Mouse (Mus musculus): ENCODE data around the gene Fam241b. TPM values are rescaled to one million over a fixed set of nuclear protein-coding genes. Genes with fewer than 3 reads are reported as not detected.

The Fam241b gene
- polyA plus RNA-seq, 1 experiment from 2014 or later, result 43.1 TPM

- Histone ChIP-seq H3K27me3 (replicated peaks; ENCODE audit: control insufficient read depth, insufficient read depth, low read length) (no peaks in the 10 kb centered on the region), H3K4me1 (ENCODE audit: control insufficient read depth, insufficient read depth, low read length) (0 out of 2 replicates have a peak, but pooled peaks cover 6% of the 10 kb centered on the region), H3K36me3 (ENCODE audit: control insufficient read depth, insufficient read depth, low read length) (no peaks in the 10 kb centered on the region), H3K27ac (ENCODE audit: low read length) (no peak overlapping the region), H3K9ac (ENCODE audit: low read depth, low read length) (no peak overlapping the region), H3K9me3 (ENCODE audit: control insufficient read depth, low read length) (no peaks in the 10 kb centered on the region), H3K4me2 (ENCODE audit: low read depth, low read length) (no peak overlapping the region), H3K4me3 (ENCODE audit: low read length) (no peak overlapping the region)
- peak; percentile 53; the same call in 1 of the 2 replicates for ATAC-seq
- 47% methylated on average over 15 of the region's 15 CpGs for WGBS
These were observed 31.0 kb upstream of the Fam241b start for GRCm38 (mm10) chr10:62174533-62175313.

GRCm38 (mm10) chr10:62173941-62174448 is 30.3 kb upstream of the Fam241b start:
- H3K9me3 ChIP-seq (ENCODE audit: control insufficient read depth, low read length), result no peaks in the 10 kb centered on the region
- H3K4me2 ChIP-seq (ENCODE audit: low read depth, low read length), result no peak overlapping the region
- no peaks in the 10 kb centered on the region for H3K27me3 ChIP-seq (replicated peaks; ENCODE audit: control insufficient read depth, insufficient read depth, low read length)
- H3K4me3 ChIP-seq (ENCODE audit: low read length), result no peak overlapping the region
- WGBS, result 39% methylated on average over 9 of the region's 9 CpGs
- no peak overlapping the region for H3K27ac ChIP-seq (ENCODE audit: low read length)
- no peak for ATAC-seq
- no peaks in the 10 kb centered on the region for H3K36me3 ChIP-seq (ENCODE audit: control insufficient read depth, insufficient read depth, low read length)
- H3K9ac ChIP-seq (ENCODE audit: low read depth, low read length), result no peak overlapping the region
- H3K4me1 ChIP-seq (ENCODE audit: control insufficient read depth, insufficient read depth, low read length), result 0 out of 2 replicates have a peak, but pooled peaks cover 6% of the 10 kb centered on the region

- no peak overlapping the region for H3K4me3 ChIP-seq (ENCODE audit: low read length)
- 0 out of 2 replicates have a peak, but pooled peaks have one; percentile 11 for ATAC-seq
These were observed 29.3 kb upstream of the Fam241b start for GRCm38 (mm10) chr10:62172841-62173553.

GRCm38 (mm10) chr10:62162410-62162809 is 18.7 kb upstream of the Fam241b start:
- ATAC-seq, result peak; percentile 84

More at GRCm38 (mm10) chr10:62172841-62173553, 29.3 kb upstream of the Fam241b start:
- 14% methylated on average over 9 of the region's 9 CpGs for WGBS
- no peaks in the 10 kb centered on the region for H3K9me3 ChIP-seq (ENCODE audit: control insufficient read depth, low read length)
- H3K4me2 ChIP-seq (ENCODE audit: low read depth, low read length), result no peak overlapping the region
- H3K27ac ChIP-seq (ENCODE audit: low read length), result no peak overlapping the region
- H3K36me3 ChIP-seq (ENCODE audit: control insufficient read depth, insufficient read depth, low read length), result no peaks in the 10 kb centered on the region
- no peaks in the 10 kb centered on the region for H3K27me3 ChIP-seq (replicated peaks; ENCODE audit: control insufficient read depth, insufficient read depth, low read length)
- H3K9ac ChIP-seq (ENCODE audit: low read depth, low read length), result no peak overlapping the region
- 0 out of 2 replicates have a peak, but pooled peaks cover 6% of the 10 kb centered on the region for H3K4me1 ChIP-seq (ENCODE audit: control insufficient read depth, insufficient read depth, low read length)

GRCm38 (mm10) chr10:62149929-62150328 is 6.2 kb upstream of the Fam241b start:
- no peaks in the 10 kb centered on the region for H3K27me3 ChIP-seq (replicated peaks; ENCODE audit: control insufficient read depth, insufficient read depth, low read length)
- H3K4me1 ChIP-seq (ENCODE audit: control insufficient read depth, insufficient read depth, low read length), result no peaks in the 10 kb centered on the region
- 55% methylated on average over 7 of the region's 7 CpGs for WGBS
- no peak overlapping the region for H3K4me3 ChIP-seq (ENCODE audit: low read length)
- ATAC-seq, result no peak
- H3K9ac ChIP-seq (ENCODE audit: low read depth, low read length), result no peak overlapping the region
- no peak overlapping the region for H3K4me2 ChIP-seq (ENCODE audit: low read depth, low read length)
- no peak overlapping the region for H3K27ac ChIP-seq (ENCODE audit: low read length)
- no peaks in the 10 kb centered on the region for H3K9me3 ChIP-seq (ENCODE audit: control insufficient read depth, low read length)
- no peaks in the 10 kb centered on the region for H3K36me3 ChIP-seq (ENCODE audit: control insufficient read depth, insufficient read depth, low read length)

More at GRCm38 (mm10) chr10:62162410-62162809, 18.7 kb upstream of the Fam241b start:
- peaks cover 5% of the 10 kb centered on the region; the same call in 1 of the 2 replicates for H3K4me1 ChIP-seq (ENCODE audit: control insufficient read depth, insufficient read depth, low read length)
- H3K9ac ChIP-seq (ENCODE audit: low read depth, low read length), result no peak overlapping the region
- H3K36me3 ChIP-seq (ENCODE audit: control insufficient read depth, insufficient read depth, low read length), result no peaks in the 10 kb centered on the region
- no peak overlapping the region for H3K4me2 ChIP-seq (ENCODE audit: low read depth, low read length)
- H3K27me3 ChIP-seq (replicated peaks; ENCODE audit: control insufficient read depth, insufficient read depth, low read length), result no peaks in the 10 kb centered on the region
- H3K27ac ChIP-seq (ENCODE audit: low read length), result no peak overlapping the region
- H3K9me3 ChIP-seq (ENCODE audit: control insufficient read depth, low read length), result no peaks in the 10 kb centered on the region
- no peak overlapping the region for H3K4me3 ChIP-seq (ENCODE audit: low read length)
- 51% methylated on average over 10 of the region's 10 CpGs for WGBS

- Histone ChIP-seq H3K27ac (ENCODE audit: low read length) (no peak overlapping the region), H3K4me2 (ENCODE audit: low read depth, low read length) (no peak overlapping the region), H3K4me1 (ENCODE audit: control insufficient read depth, insufficient read depth, low read length) (no peaks in the 10 kb centered on the region), H3K4me3 (ENCODE audit: low read length) (no peak overlapping the region), H3K9me3 (ENCODE audit: control insufficient read depth, low read length) (no peaks in the 10 kb centered on the region), H3K9ac (ENCODE audit: low read depth, low read length) (no peak overlapping the region), H3K27me3 (replicated peaks; ENCODE audit: control insufficient read depth, insufficient read depth, low read length) (no peaks in the 10 kb centered on the region), H3K36me3 (ENCODE audit: control insufficient read depth, insufficient read depth, low read length) (no peaks in the 10 kb centered on the region)
- WGBS, result 62% methylated on average over 12 of the region's 12 CpGs
- no peak for ATAC-seq
These were observed 3.9 kb upstream of the Fam241b start for GRCm38 (mm10) chr10:62147466-62148248.

GRCm38 (mm10) chr10:62145957-62146356 is 2.2 kb upstream of the Fam241b start:
- H3K9me3 ChIP-seq (ENCODE audit: control insufficient read depth, low read length), result no peaks in the 10 kb centered on the region
- H3K9ac ChIP-seq (ENCODE audit: low read depth, low read length), result no peak overlapping the region
- H3K27me3 ChIP-seq (replicated peaks; ENCODE audit: control insufficient read depth, insufficient read depth, low read length), result no peaks in the 10 kb centered on the region
- ATAC-seq, result no peak
- H3K4me2 ChIP-seq (ENCODE audit: low read depth, low read length), result no peak overlapping the region
- no peak overlapping the region for H3K27ac ChIP-seq (ENCODE audit: low read length)
- H3K4me1 ChIP-seq (ENCODE audit: control insufficient read depth, insufficient read depth, low read length), result no peaks in the 10 kb centered on the region
- no peaks in the 10 kb centered on the region for H3K36me3 ChIP-seq (ENCODE audit: control insufficient read depth, insufficient read depth, low read length)
- WGBS, result 53% methylated on average over 5 of the region's 5 CpGs
- no peak overlapping the region for H3K4me3 ChIP-seq (ENCODE audit: low read length)

GRCm38 (mm10) chr10:62138040-62138439 is 5.7 kb downstream of the Fam241b start:
- H3K4me2 ChIP-seq (ENCODE audit: low read depth, low read length), result no peak overlapping the region
- H3K36me3 ChIP-seq (ENCODE audit: control insufficient read depth, insufficient read depth, low read length), result no peaks in the 10 kb centered on the region
- H3K27me3 ChIP-seq (replicated peaks; ENCODE audit: control insufficient read depth, insufficient read depth, low read length), result peaks cover 36% of the 10 kb centered on the region
- H3K27ac ChIP-seq (ENCODE audit: low read length), result no peak overlapping the region
- 16% methylated on average over 3 of the region's 3 CpGs for WGBS
- no peak overlapping the region for H3K9ac ChIP-seq (ENCODE audit: low read depth, low read length)
- no peak overlapping the region for H3K4me3 ChIP-seq (ENCODE audit: low read length)
- no peaks in the 10 kb centered on the region for H3K9me3 ChIP-seq (ENCODE audit: control insufficient read depth, low read length)
- ATAC-seq, result no peak
- no peaks in the 10 kb centered on the region for H3K4me1 ChIP-seq (ENCODE audit: control insufficient read depth, insufficient read depth, low read length)

- ATAC-seq, result no peak
- 18% methylated on average over 4 of the region's 4 CpGs for WGBS
- H3K4me1 ChIP-seq (ENCODE audit: control insufficient read depth, insufficient read depth, low read length), result peaks cover 5% of the 10 kb centered on the region; the same call in 1 of the 2 replicates
- H3K9ac ChIP-seq (ENCODE audit: low read depth, low read length), result no peak overlapping the region
- H3K4me2 ChIP-seq (ENCODE audit: low read depth, low read length), result no peak overlapping the region
- no peaks in the 10 kb centered on the region for H3K9me3 ChIP-seq (ENCODE audit: control insufficient read depth, low read length)
- no peaks in the 10 kb centered on the region for H3K36me3 ChIP-seq (ENCODE audit: control insufficient read depth, insufficient read depth, low read length)
- H3K27ac ChIP-seq (ENCODE audit: low read length), result no peak overlapping the region
- H3K4me3 ChIP-seq (ENCODE audit: low read length), result no peak overlapping the region
- peaks cover 45% of the 10 kb centered on the region for H3K27me3 ChIP-seq (replicated peaks; ENCODE audit: control insufficient read depth, insufficient read depth, low read length)
These were observed 6.6 kb downstream of the Fam241b start for GRCm38 (mm10) chr10:62137150-62137549.

Measured in intestine, embryonic 16.5 days (tissue).